In genomic region chr4:45819208-45819931, GRCm38 (mm10) we compare ENCODE assay signal across 9 mouse cellular contexts. TPM values are rescaled to one million over a fixed set of nuclear protein-coding genes. Genes with fewer than 3 reads are reported as not detected.
DNase-seq lines count a peak whose midpoint lies in the region; ATAC-seq lines count a peak whose summit lies in the region.
"Had no signal": no experiment of that assay in that cellular context is flagged by ENCODE, and none has a peak within 500 bp of the region (broad histone marks: within the 10 kb centered on the region; RNA-seq: fewer than 3 reads in every experiment).

No protein-coding gene starts in this region.

- H3K4me1 ChIP-seq in kidney, embryonic 14.5 days (ENCODE audit: control insufficient read depth, insufficient read depth, low read length) = peaks cover 10% of the 10 kb centered on the region
- H3K4me1 ChIP-seq in embryonic facial prominence, embryonic 11.5 days (ENCODE audit: control insufficient read depth, insufficient read depth, low read length) = peaks cover 3% of the 10 kb centered on the region; the same call in 1 of the 2 replicates
- peaks cover 53% of the 10 kb centered on the region for H3K4me1 ChIP-seq in heart, embryonic 15.5 days (replicated peaks)

- ATAC-seq in kidney, embryonic 14.5 days (ENCODE audit: low FRiP score, low TSS enrichment) = no peak; the same call in 1 of the 2 replicates
- ATAC-seq in embryonic facial prominence, embryonic 11.5 days (replicated peaks; ENCODE audit: insufficient number of reproducible peaks, low FRiP score, low TSS enrichment, low read depth) = peak; percentile 79
- peak; percentile 90 for ATAC-seq in heart, embryonic 15.5 days (replicated peaks; ENCODE audit: insufficient number of reproducible peaks, insufficient read depth, low FRiP score, low read depth)

- no peak overlapping the region for H3K9ac ChIP-seq in kidney, embryonic 14.5 days (ENCODE audit: low read depth, low read length)
- peak overlapping the region; percentile 41 for H3K9ac ChIP-seq in embryonic facial prominence, embryonic 11.5 days (replicated peaks; ENCODE audit: low read length)
- peak overlapping the region; percentile 3; the same call in 1 of the 2 replicates for H3K9ac ChIP-seq in heart, embryonic 15.5 days

- 2% methylated on average over 17 of the region's 17 CpGs for WGBS in kidney, embryonic 14.5 days
- 1% methylated on average over 17 of the region's 17 CpGs for WGBS in embryonic facial prominence, embryonic 11.5 days
- WGBS in heart, embryonic 15.5 days = 1% methylated on average over 17 of the region's 17 CpGs

- H3K4me3 ChIP-seq in kidney, embryonic 14.5 days (ENCODE audit: low read length) = peak overlapping the region; percentile 17; the same call in 1 of the 2 replicates
- peak overlapping the region; percentile 8; the same call in 1 of the 2 replicates for H3K4me3 ChIP-seq in embryonic facial prominence, embryonic 11.5 days (ENCODE audit: low read depth, low read length)
- H3K4me3 ChIP-seq in heart, embryonic 15.5 days = peak overlapping the region; percentile 24

- DNase-seq in kidney, postnatal 36 days = no peak
- peak; percentile 69 for DNase-seq in embryonic facial prominence, embryonic 11.5 days (ENCODE audit: low spot score)
- DNase-seq in left cerebral cortex, postnatal 4 days = peak; percentile 78
- peak; percentile 73 for DNase-seq in mesoderm, embryonic 11.5 days (ENCODE audit: low read depth, low spot score)
- DNase-seq in yolk sac, embryonic 10.5 days (ENCODE audit: low spot score) = peak; percentile 43
- DNase-seq in gastrocnemius, adult 8-10 months (ENCODE audit: low spot score in 2 of 2) = no peak

- no peaks in the 10 kb centered on the region for H3K9me3 ChIP-seq in kidney, embryonic 14.5 days (ENCODE audit: control insufficient read depth, low read length)
- no peaks in the 10 kb centered on the region for H3K9me3 ChIP-seq in embryonic facial prominence, embryonic 11.5 days (replicated peaks; ENCODE audit: control insufficient read depth, low read length)
- no peaks in the 10 kb centered on the region for H3K9me3 ChIP-seq in heart, embryonic 15.5 days (replicated peaks)

- no peaks in the 10 kb centered on the region for H3K36me3 ChIP-seq in kidney, embryonic 14.5 days (ENCODE audit: control insufficient read depth, insufficient read depth, low read length)
- no peaks in the 10 kb centered on the region for H3K36me3 ChIP-seq in embryonic facial prominence, embryonic 11.5 days (replicated peaks; ENCODE audit: control insufficient read depth, insufficient read depth, low read depth, low read length)
- no peaks in the 10 kb centered on the region for H3K36me3 ChIP-seq in heart, embryonic 15.5 days

- peaks cover 22% of the 10 kb centered on the region for H3K27me3 ChIP-seq in kidney, embryonic 14.5 days (ENCODE audit: control insufficient read depth, insufficient read depth, low read length)
- H3K27me3 ChIP-seq in embryonic facial prominence, embryonic 11.5 days (ENCODE audit: control insufficient read depth, insufficient read depth, low read length) = peaks cover 9% of the 10 kb centered on the region
- peaks cover 15% of the 10 kb centered on the region for H3K27me3 ChIP-seq in heart, embryonic 15.5 days

- intact Hi-C loops in left cerebral cortex, postnatal 4 days (cut with DNase I) = no loop called here

- H3K27ac ChIP-seq in kidney, embryonic 14.5 days (ENCODE audit: low read depth, low read length) = no peak overlapping the region
- H3K27ac ChIP-seq in embryonic facial prominence, embryonic 11.5 days (replicated peaks; ENCODE audit: low read depth, low read length) = peak overlapping the region; percentile 52; the same call in 1 of the 2 replicates
- H3K27ac ChIP-seq in heart, embryonic 15.5 days = peak overlapping the region; percentile 91

- peak overlapping the region; percentile 61 for H3K4me2 ChIP-seq in kidney, embryonic 14.5 days (replicated peaks; ENCODE audit: low read depth, low read length)
- H3K4me2 ChIP-seq in embryonic facial prominence, embryonic 11.5 days (ENCODE audit: low read depth, low read length) = peak overlapping the region; percentile 53
- peak overlapping the region; percentile 58 for H3K4me2 ChIP-seq in heart, embryonic 15.5 days

RNA-seq across cellular contexts. Expression of gene Igfbpl1, which starts 7.4 kb away (rescaled TPM):
- polyA plus RNA-seq in kidney, embryonic 14.5 days (2014; fragmentation: Nextera tagmentation; extraction: Ambion mirVana) = 0.14 TPM in 2 replicates
- 10.0 and 13.4 TPM in 2 replicates for polyA plus RNA-seq in embryonic facial prominence, embryonic 11.5 days (2014; fragmentation: Nextera tagmentation; extraction: Ambion mirVana)
- polyA plus RNA-seq in heart, embryonic 15.5 days (2015; fragmentation: Nextera tagmentation; extraction: Ambion mirVana) = 2.0 and 2.6 TPM in 2 replicates
- total RNA-seq in left cerebral cortex, postnatal 4 days (2021) = 10 to 100 TPM; 35.5 to 36.2 TPM
- total RNA-seq in gastrocnemius, adult 8-10 months (2022) = not detected

RNA-seq across cellular contexts. Expression of gene Aldh1b1, which starts 20.5 kb away (rescaled TPM):
- polyA plus RNA-seq in kidney, embryonic 14.5 days (2014; fragmentation: Nextera tagmentation; extraction: Ambion mirVana) = 2.0 and 2.2 TPM in 2 replicates
- 2.0 and 2.3 TPM in 2 replicates for polyA plus RNA-seq in embryonic facial prominence, embryonic 11.5 days (2014; fragmentation: Nextera tagmentation; extraction: Ambion mirVana)
- polyA plus RNA-seq in heart, embryonic 15.5 days (2015; fragmentation: Nextera tagmentation; extraction: Ambion mirVana) = 149 and 153 TPM in 2 replicates
- total RNA-seq in left cerebral cortex, postnatal 4 days (2021) = 10 to 100 TPM; 27.9 to 28.0 TPM
- total RNA-seq in gastrocnemius, adult 8-10 months (2022) = under 1 TPM; 0.27 to 0.81 (median 0.37) TPM

RNA-seq across cellular contexts. Expression of gene Stra6l, which starts 29.1 kb away (rescaled TPM):
- 0.29 and 0.61 TPM in 2 replicates for polyA plus RNA-seq in kidney, embryonic 14.5 days (2014; fragmentation: Nextera tagmentation; extraction: Ambion mirVana)
- polyA plus RNA-seq in embryonic facial prominence, embryonic 11.5 days (2014; fragmentation: Nextera tagmentation; extraction: Ambion mirVana) = 0.13 and 0.14 TPM in 2 replicates
- 0.09 and 0.34 TPM in 2 replicates for polyA plus RNA-seq in heart, embryonic 15.5 days (2015; fragmentation: Nextera tagmentation; extraction: Ambion mirVana)
- total RNA-seq in left cerebral cortex, postnatal 4 days (2021) = under 1 TPM; 0.16 to 0.20 TPM
- not detected for total RNA-seq in gastrocnemius, adult 8-10 months (2022)
- total RNA-seq: layer of hippocampus, postnatal 36 days had no signal

Comparison
In these comparisons a context has a peak if more than half of its experiments do, and no peak if none do; other contexts are left out.
1. DNase-seq: peak in embryonic facial prominence, embryonic 11.5 days (single experiment), left cerebral cortex, postnatal 4 days (single experiment), mesoderm, embryonic 11.5 days (single experiment) and yolk sac, embryonic 10.5 days (single experiment); none in kidney, postnatal 36 days (0 of 2) and gastrocnemius, adult 8-10 months (0 of 2).
2. RNA of gene Aldh1b1, which starts 20.5 kb away (polyA plus RNA-seq): 149 to 153 TPM in heart, embryonic 15.5 days; 2.0 to 2.2 TPM in kidney, embryonic 14.5 days and 2.0 to 2.3 TPM in embryonic facial prominence, embryonic 11.5 days; every median in the first group is over 10 times any median in the second.
3. Peak in every context shown above with its lines, with median percentiles within 50 percentile points of each other: H3K4me2 ChIP-seq and H3K4me3 ChIP-seq.